Mouse (Mus musculus) adrenal gland, adult 2 months (tissue): ENCODE data around the gene Polq. TPM values are rescaled to one million over a fixed set of nuclear protein-coding genes. Genes with fewer than 3 reads are reported as not detected.
"Not testable (repeated sequence)": the region's sequence is repeated elsewhere in the genome, so short reads cannot be mapped to it uniquely, and the experiment has no call there.

Source experiments
- DNase-seq: peaks from one replicate; pipeline ENCODE4 v3.0.0; 2021
- polyA plus RNA-seq: library from polyadenylated mRNA; depleted of rRNA; stranded (reverse); fragments of >200 nt; gene quantifications from 2 replicates; pipeline ENCODE4 v1.2.3, GENCODE M21; 2012; rRNA removed
- total RNA-seq, 2 experiments: library from RNA; stranded (reverse); gene quantifications; 2 replicates each; pipeline ENCODE4 v1.2.3; 2021

The Polq gene
- total and polyA plus RNA-seq, 3 experiments = 0.06 to 0.75 (median 0.35) TPM

- no peak for DNase-seq
These were observed 82.7 kb downstream of the Polq start for GRCm38 (mm10) chr16:37094169-37094833.

GRCm38 (mm10) chr16:37108763-37109162, 97.2 kb downstream of the Polq start:
- peak; percentile 8 for DNase-seq

GRCm38 (mm10) chr16:37109285-37109684, 97.7 kb downstream of the Polq start:
- peak; percentile 75 for DNase-seq

GRCm38 (mm10) chr16:37125190-37125589, 113.6 kb downstream of the Polq start:
- not testable (repeated sequence) for DNase-seq

Other genes with a start within 250 kb of the Polq start
- 1 to 10 TPM; 4.1 to 5.3 TPM for gene Slc15a2, start 226.8 kb upstream of the Polq start, total RNA-seq
- 0.20 TPM in 1 of 2 replicates, not detected in the other for gene Slc15a2, start 226.8 kb upstream of the Polq start, polyA plus RNA-seq
- 10 to 100 TPM; 13.8 to 18.2 TPM for gene Iqcb1, start 183.4 kb upstream of the Polq start, total RNA-seq
- gene Iqcb1, start 183.4 kb upstream of the Polq start, polyA plus RNA-seq = 0.26 and 1.1 TPM in 2 replicates
- gene Eaf2, start 136.8 kb upstream of the Polq start, total RNA-seq = 1 to 10 TPM; 1.4 to 1.8 TPM
- not detected in 2 replicates for gene Eaf2, start 136.8 kb upstream of the Polq start, polyA plus RNA-seq
- 10 to 100 TPM; 68.0 to 98.8 TPM for gene Golgb1, start 136.6 kb upstream of the Polq start, total RNA-seq
- 50.7 and 55.0 TPM in 2 replicates for gene Golgb1, start 136.6 kb upstream of the Polq start, polyA plus RNA-seq
- 10 to 100 TPM; 10.3 to 15.4 TPM for gene Hcls1, start 76.8 kb upstream of the Polq start, total RNA-seq
- 7.7 and 8.1 TPM in 2 replicates for gene Hcls1, start 76.8 kb upstream of the Polq start, polyA plus RNA-seq
- under 1 TPM; 0.28 to 0.29 TPM for gene Fbxo40, start 21.3 kb upstream of the Polq start, total RNA-seq
- gene Fbxo40, start 21.3 kb upstream of the Polq start, polyA plus RNA-seq = 0.04 and 0.12 TPM in 2 replicates